Mouse (Mus musculus) liver, adult (tissue): Measurements from ENCODE around the gene Prrc2a.

Source experiments
- GATA4 ChIP-seq: IDR thresholded peaks from 2 replicates; pipeline ENCODE4 v1.6.1; 2014; ENCODE audit warnings: mild to moderate bottlenecking, low read length; ENCODE audit not compliant: insufficient replicate concordance

Gene Prrc2a

GRCm38 (mm10) chr17:35134801-35135590 is 29.7 kb downstream of the Prrc2a start, which contains the start of gene Bag6:
Gene Bag6 (plus strand): TSS chr17:35135178.
- peak; percentile 47; the same call in 1 of the 2 replicates for TF ChIP-seq GATA4

- no peak for TF ChIP-seq GATA4
Observed at GRCm38 (mm10) chr17:35133517-35133916, 31.2 kb downstream of the Prrc2a start.

GRCm38 (mm10) chr17:35132174-35132560 is 32.5 kb downstream of the Prrc2a start:
- no peak for TF ChIP-seq GATA4

GRCm38 (mm10) chr17:35131500-35132173 is 33.1 kb downstream of the Prrc2a start, which contains the start of gene Apom:
Gene Apom (minus strand): TSS chr17:35132050.
- TF ChIP-seq GATA4: no peak

GRCm38 (mm10) chr17:35131038-35131437 is 33.7 kb downstream of the Prrc2a start:
- no peak for TF ChIP-seq GATA4

GRCm38 (mm10) chr17:35128996-35129395 is 35.7 kb downstream of the Prrc2a start:
- TF ChIP-seq GATA4: no peak

GRCm38 (mm10) chr17:35127017-35127416 is 37.7 kb downstream of the Prrc2a start:
- no peak for TF ChIP-seq GATA4

GRCm38 (mm10) chr17:35126206-35126611 is 38.5 kb downstream of the Prrc2a start, which contains the start of gene D17H6S53E:
Gene D17H6S53E (plus strand): TSS chr17:35126373.
- peak; percentile 32; the same call in 1 of the 2 replicates for TF ChIP-seq GATA4

GRCm38 (mm10) chr17:35125578-35125977 is 39.1 kb downstream of the Prrc2a start:
- TF ChIP-seq GATA4: no peak

GRCm38 (mm10) chr17:35125081-35125480 is 39.6 kb downstream of the Prrc2a start:
- TF ChIP-seq GATA4: no peak

GRCm38 (mm10) chr17:35121871-35122303 is 42.8 kb downstream of the Prrc2a start, which contains the start of gene Csnk2b:
Gene Csnk2b (minus strand): TSS chr17:35122053.
- TF ChIP-seq GATA4: no peak

- TF ChIP-seq GATA4: no peak
Observed at GRCm38 (mm10) chr17:35121143-35121799, 43.4 kb downstream of the Prrc2a start, which contains the start of gene Gpank1. Gene Gpank1 (plus strand): TSS chr17:35121455.

- no peak for TF ChIP-seq GATA4
Observed at GRCm38 (mm10) chr17:35120745-35121142, 44.0 kb downstream of the Prrc2a start.

GRCm38 (mm10) chr17:35115046-35116019 is 49.4 kb downstream of the Prrc2a start, which contains the start of gene Ly6g5b:
Gene Ly6g5b (minus strand): TSS chr17:35115428.
- no peak for TF ChIP-seq GATA4
